Mouse (Mus musculus): ENCODE data around the gene Pxk. TPM values are rescaled to one million over a fixed set of nuclear protein-coding genes. Genes with fewer than 3 reads are reported as not detected.

The Pxk gene
- polyA plus RNA-seq, 1 experiment from 2014 or later, result 32.2 TPM

GRCm38 (mm10) chr14:8209896-8210295 is 111.9 kb downstream of the Pxk start:
- H3K27me3 ChIP-seq (ENCODE audit: control insufficient read depth, insufficient read depth, low read length), result no peaks in the 10 kb centered on the region
- no peaks in the 10 kb centered on the region for H3K36me3 ChIP-seq (ENCODE audit: control insufficient read depth, insufficient read depth, low read length)
- ATAC-seq (ENCODE audit: low FRiP score, low TSS enrichment), result no peak
- WGBS, result 91% methylated on average over 2 of the region's 2 CpGs
- no peak overlapping the region for H3K4me3 ChIP-seq (ENCODE audit: low read length)
- no peak overlapping the region for H3K27ac ChIP-seq (ENCODE audit: low read depth, low read length)
- H3K4me2 ChIP-seq (replicated peaks; ENCODE audit: low read depth, low read length), result no peak overlapping the region
- H3K4me1 ChIP-seq (ENCODE audit: control insufficient read depth, insufficient read depth, low read length), result 0 out of 2 replicates have a peak, but pooled peaks cover 3% of the 10 kb centered on the region
- no peaks in the 10 kb centered on the region for H3K9me3 ChIP-seq (ENCODE audit: control insufficient read depth, low read length)
- H3K9ac ChIP-seq (ENCODE audit: low read depth, low read length), result no peak overlapping the region

GRCm38 (mm10) chr14:8212996-8213395 is 115.0 kb downstream of the Pxk start:
- 79% methylated on average over 2 of the region's 2 CpGs for WGBS
- Histone ChIP-seq H3K27me3 (ENCODE audit: control insufficient read depth, insufficient read depth, low read length) (no peaks in the 10 kb centered on the region), H3K36me3 (ENCODE audit: control insufficient read depth, insufficient read depth, low read length) (no peaks in the 10 kb centered on the region), H3K9ac (ENCODE audit: low read depth, low read length) (no peak overlapping the region), H3K9me3 (ENCODE audit: control insufficient read depth, low read length) (no peaks in the 10 kb centered on the region), H3K4me3 (ENCODE audit: low read length) (no peak overlapping the region), H3K4me2 (replicated peaks; ENCODE audit: low read depth, low read length) (no peak overlapping the region), H3K4me1 (ENCODE audit: control insufficient read depth, insufficient read depth, low read length) (0 out of 2 replicates have a peak, but pooled peaks cover 10% of the 10 kb centered on the region), H3K27ac (ENCODE audit: low read depth, low read length) (no peak overlapping the region)
- ATAC-seq (ENCODE audit: low FRiP score, low TSS enrichment), result no peak

GRCm38 (mm10) chr14:8213803-8214224 is 115.8 kb downstream of the Pxk start, which contains the start of gene Kctd6:
Gene Kctd6 (plus strand): TSS chr14:8214140.
- no peaks in the 10 kb centered on the region for H3K27me3 ChIP-seq (ENCODE audit: control insufficient read depth, insufficient read depth, low read length)
- peak within 1 kb of the TSS; percentile 34; the same call in 1 of the 2 replicates for H3K27ac ChIP-seq (ENCODE audit: low read depth, low read length)
- no peaks in the 10 kb centered on the region for H3K9me3 ChIP-seq (ENCODE audit: control insufficient read depth, low read length)
- ATAC-seq (ENCODE audit: low FRiP score, low TSS enrichment), result peak; percentile 98
- H3K9ac ChIP-seq (ENCODE audit: low read depth, low read length), result peak within 1 kb of the TSS; percentile 85
- peaks cover 17% of the 10 kb centered on the region; the same call in 1 of the 2 replicates for H3K4me1 ChIP-seq (ENCODE audit: control insufficient read depth, insufficient read depth, low read length)
- no peaks in the 10 kb centered on the region for H3K36me3 ChIP-seq (ENCODE audit: control insufficient read depth, insufficient read depth, low read length)
- peak within 1 kb of the TSS; percentile 84 for H3K4me2 ChIP-seq (replicated peaks; ENCODE audit: low read depth, low read length)
- WGBS, result 2% methylated on average over 22 of the region's 49 CpGs
- H3K4me3 ChIP-seq (ENCODE audit: low read length), result peak within 1 kb of the TSS; percentile 69

Other genes starting within 250 kb of the Pxk start
- gene Gm45521, start 140.9 kb upstream of the Pxk start, polyA plus RNA-seq (2014; fragmentation: Nextera tagmentation; extraction: Ambion mirVana), result not detected in 2 replicates
- gene Dnase1l3, start 103.6 kb upstream of the Pxk start, polyA plus RNA-seq (2014; fragmentation: Nextera tagmentation; extraction: Ambion mirVana), result 0.14 and 0.31 TPM in 2 replicates
- 25.4 and 25.7 TPM in 2 replicates for gene Abhd6, start 95.3 kb upstream of the Pxk start, polyA plus RNA-seq (2014; fragmentation: Nextera tagmentation; extraction: Ambion mirVana)
- gene Rpp14, start 17.8 kb upstream of the Pxk start, polyA plus RNA-seq (2014; fragmentation: Nextera tagmentation; extraction: Ambion mirVana), result 48.7 and 71.6 TPM in 2 replicates
- gene Pdhb, start 74.8 kb downstream of the Pxk start, polyA plus RNA-seq (2014; fragmentation: Nextera tagmentation; extraction: Ambion mirVana), result 231 and 247 TPM in 2 replicates
- gene Kctd6, start 115.9 kb downstream of the Pxk start, polyA plus RNA-seq (2014; fragmentation: Nextera tagmentation; extraction: Ambion mirVana), result 9.1 and 10.4 TPM in 2 replicates
- gene Acox2, start 161.1 kb downstream of the Pxk start, polyA plus RNA-seq (2014; fragmentation: Nextera tagmentation; extraction: Ambion mirVana), result not detected in 2 replicates
- gene Fam107a, start 219.8 kb downstream of the Pxk start, polyA plus RNA-seq (2014; fragmentation: Nextera tagmentation; extraction: Ambion mirVana), result 3.2 and 4.0 TPM in 2 replicates

Data from kidney, embryonic 14.5 days (tissue).